Mouse (Mus musculus): ENCODE results near the gene C1rb. TPM values are rescaled to one million over a fixed set of nuclear protein-coding genes. Genes with fewer than 3 reads are reported as not detected.
"Not testable (repeated sequence)": the region's sequence is repeated elsewhere in the genome, so short reads cannot be mapped to it uniquely, and the experiment has no call there.

Gene C1rb
- polyA plus RNA-seq, 1 experiment from 2014 or later, result not detected

DNA sequence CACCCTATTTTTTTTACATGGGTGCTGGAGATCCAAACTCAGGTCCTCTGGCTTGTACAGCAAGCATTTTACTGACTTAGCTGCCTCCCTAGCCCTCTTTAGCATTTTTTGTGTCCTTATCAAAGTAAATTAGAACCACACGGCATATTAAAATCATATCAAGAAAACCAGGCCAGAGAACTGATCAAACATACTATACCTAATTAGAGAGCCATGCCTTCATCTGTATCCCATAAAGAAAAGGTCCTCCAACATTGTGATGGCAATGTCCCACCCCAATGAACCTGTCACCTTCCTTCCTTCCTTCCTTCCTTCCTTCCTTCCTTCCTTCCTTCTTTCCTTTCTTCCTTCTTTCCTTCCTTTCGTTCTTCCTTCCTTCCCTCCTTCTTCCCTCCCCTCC, 14.1 kb upstream of the C1rb start:
- ATAC-seq (ENCODE audit: low FRiP score, low read depth), result not testable (repeated sequence)

DNA sequence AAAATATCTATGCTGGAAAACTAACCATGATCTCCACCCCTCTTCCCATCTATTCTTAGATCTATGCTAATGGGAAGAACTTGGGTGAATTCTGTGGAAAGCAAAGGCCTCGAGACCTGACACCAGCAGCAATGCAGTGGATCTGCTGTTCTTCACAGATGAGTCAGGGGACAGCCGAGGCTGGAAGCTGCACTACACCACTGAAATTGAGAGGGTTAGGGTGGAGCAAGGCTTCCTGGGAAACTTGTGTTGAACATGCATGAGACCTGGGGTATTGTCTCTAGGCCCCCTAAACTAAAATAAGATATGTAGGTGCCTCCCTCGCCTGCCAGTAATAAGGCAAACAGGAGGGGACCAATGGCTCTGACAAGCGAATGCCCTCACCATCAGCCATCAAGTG, 8.9 kb upstream of the C1rb start:
- not testable (repeated sequence) for H3K27ac ChIP-seq (replicated peaks); H3K27me3 ChIP-seq; H3K4me3 ChIP-seq; H3K36me3 ChIP-seq; H3K4me2 ChIP-seq (replicated peaks); H3K4me1 ChIP-seq; H3K9me3 ChIP-seq; ATAC-seq (ENCODE audit: low FRiP score, low read depth); H3K9ac ChIP-seq (replicated peaks)
- WGBS, result 87% methylated on average over 4 of the region's 4 CpGs

More for the DNA sequence above, 14.1 kb upstream of the C1rb start:
- not testable (repeated sequence) for H3K27me3 ChIP-seq; H3K36me3 ChIP-seq; H3K4me3 ChIP-seq; H3K9me3 ChIP-seq; H3K4me2 ChIP-seq (replicated peaks); H3K4me1 ChIP-seq; H3K9ac ChIP-seq (replicated peaks); H3K27ac ChIP-seq (replicated peaks)
- WGBS, result 86% methylated on average over 2 of the region's 2 CpGs

GRCm38 (mm10) chr6:124561611-124562010, 8.5 kb upstream of the C1rb start:
- H3K4me1 ChIP-seq; H3K27ac ChIP-seq (replicated peaks); H3K9ac ChIP-seq (replicated peaks); ATAC-seq (ENCODE audit: low FRiP score, low read depth); H3K27me3 ChIP-seq; H3K4me2 ChIP-seq (replicated peaks); H3K36me3 ChIP-seq; H3K4me3 ChIP-seq; H3K9me3 ChIP-seq: not testable (repeated sequence)
- 95% methylated on average over 2 of the region's 2 CpGs for WGBS

GRCm38 (mm10) chr6:124575155-124575678, 5.1 kb downstream of the C1rb start:
- H3K36me3 ChIP-seq; H3K9ac ChIP-seq (replicated peaks); H3K27ac ChIP-seq (replicated peaks); H3K4me1 ChIP-seq; H3K4me2 ChIP-seq (replicated peaks); ATAC-seq (ENCODE audit: low FRiP score, low read depth); H3K9me3 ChIP-seq; H3K27me3 ChIP-seq; H3K4me3 ChIP-seq: not testable (repeated sequence)
- WGBS, result 85% methylated on average over 3 of the region's 3 CpGs

GRCm38 (mm10) chr6:124580155-124580554, 10.1 kb downstream of the C1rb start:
- not testable (repeated sequence) for H3K4me1 ChIP-seq; H3K4me2 ChIP-seq (replicated peaks); H3K27ac ChIP-seq (replicated peaks); H3K4me3 ChIP-seq; ATAC-seq (ENCODE audit: low FRiP score, low read depth); H3K36me3 ChIP-seq; H3K9me3 ChIP-seq; H3K9ac ChIP-seq (replicated peaks); H3K27me3 ChIP-seq
- WGBS, result 88% methylated on average over 7 of the region's 7 CpGs

DNA sequence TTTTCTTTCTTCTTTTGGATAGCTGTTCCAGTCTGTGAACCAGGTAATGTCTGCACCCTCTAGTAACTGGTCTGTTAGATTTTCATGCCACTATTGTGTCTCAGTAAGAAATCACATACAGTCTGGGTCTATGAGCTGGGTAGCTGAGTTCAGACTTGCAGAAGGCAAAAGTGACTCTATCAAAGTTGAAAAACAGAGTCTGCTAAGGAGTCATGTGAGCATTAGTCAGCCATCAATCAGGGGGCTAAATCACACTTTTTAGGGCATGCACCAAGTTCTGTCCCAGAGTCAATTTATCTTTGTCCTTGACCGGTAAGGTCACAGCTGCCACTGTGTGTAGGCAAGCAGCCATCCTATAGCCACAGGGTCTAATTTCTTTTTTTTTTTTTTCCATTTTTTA, 12.1 kb downstream of the C1rb start:
- no peak for ATAC-seq (ENCODE audit: low FRiP score, low read depth)
- no peaks in the 10 kb centered on the region for H3K4me1 ChIP-seq
- H3K27ac ChIP-seq (replicated peaks), result no peak overlapping the region
- no peak overlapping the region for H3K4me3 ChIP-seq
- H3K9ac ChIP-seq (replicated peaks), result no peak overlapping the region
- no peaks in the 10 kb centered on the region for H3K36me3 ChIP-seq
- H3K4me2 ChIP-seq (replicated peaks), result no peak overlapping the region
- no peaks in the 10 kb centered on the region for H3K27me3 ChIP-seq
- 100% methylated on average over 1 of the region's 1 CpGs for WGBS
- H3K9me3 ChIP-seq, result no peaks in the 10 kb centered on the region

DNA sequence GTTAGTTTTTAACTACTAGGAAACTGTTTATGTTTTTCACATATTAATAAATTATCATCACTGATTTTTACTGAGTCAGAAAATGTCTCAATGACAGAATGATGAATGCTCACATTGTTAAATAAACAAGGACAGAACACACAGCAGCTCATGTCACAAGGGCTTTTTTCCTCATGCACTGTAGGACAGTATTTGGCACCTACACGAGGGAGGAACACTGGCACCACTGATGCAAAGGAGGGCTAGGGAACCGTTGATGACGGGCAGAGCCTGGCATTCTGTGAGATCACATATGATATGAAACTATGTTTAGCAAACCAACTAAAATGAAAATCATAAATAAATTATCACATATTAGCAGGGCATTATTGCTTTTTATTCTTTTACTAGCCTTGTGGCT, 14.8 kb downstream of the C1rb start:
- no peak overlapping the region for H3K4me2 ChIP-seq (replicated peaks)
- ATAC-seq (ENCODE audit: low FRiP score, low read depth), result no peak
- no peaks in the 10 kb centered on the region for H3K36me3 ChIP-seq
- H3K4me3 ChIP-seq, result no peak overlapping the region
- H3K27ac ChIP-seq (replicated peaks), result no peak overlapping the region
- H3K4me1 ChIP-seq, result no peaks in the 10 kb centered on the region
- 94% methylated on average over 3 of the region's 3 CpGs for WGBS
- H3K27me3 ChIP-seq, result no peaks in the 10 kb centered on the region
- no peaks in the 10 kb centered on the region for H3K9me3 ChIP-seq
- H3K9ac ChIP-seq (replicated peaks), result no peak overlapping the region

DNA sequence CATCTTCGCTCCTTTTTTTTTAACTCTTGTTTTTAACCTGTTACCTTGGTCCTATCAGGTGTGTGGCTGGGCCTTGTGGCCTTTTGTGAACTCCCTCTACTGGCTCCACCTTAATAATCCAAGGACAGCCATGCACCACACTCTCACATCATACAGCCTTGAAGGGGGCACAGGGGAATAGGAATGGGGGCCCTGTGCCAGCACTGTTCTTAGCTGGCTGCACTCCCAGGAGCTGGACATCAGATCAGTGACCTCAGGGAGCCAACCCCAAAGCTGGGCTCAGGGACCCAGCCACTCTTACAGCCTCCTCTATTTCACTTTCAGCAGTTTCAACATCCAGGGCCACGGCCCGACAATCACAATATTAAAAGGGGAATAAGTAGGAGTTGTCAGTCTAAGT, 15.7 kb downstream of the C1rb start:
- Histone ChIP-seq H3K36me3 (no peaks in the 10 kb centered on the region), H3K9me3 (no peaks in the 10 kb centered on the region), H3K9ac (replicated peaks) (no peak overlapping the region), H3K4me1 (no peaks in the 10 kb centered on the region), H3K27me3 (no peaks in the 10 kb centered on the region), H3K4me3 (no peak overlapping the region), H3K4me2 (replicated peaks) (no peak overlapping the region), H3K27ac (replicated peaks) (no peak overlapping the region)
- WGBS, result 91% methylated on average over 3 of the region's 3 CpGs
- ATAC-seq (ENCODE audit: low FRiP score, low read depth), result no peak

DNA sequence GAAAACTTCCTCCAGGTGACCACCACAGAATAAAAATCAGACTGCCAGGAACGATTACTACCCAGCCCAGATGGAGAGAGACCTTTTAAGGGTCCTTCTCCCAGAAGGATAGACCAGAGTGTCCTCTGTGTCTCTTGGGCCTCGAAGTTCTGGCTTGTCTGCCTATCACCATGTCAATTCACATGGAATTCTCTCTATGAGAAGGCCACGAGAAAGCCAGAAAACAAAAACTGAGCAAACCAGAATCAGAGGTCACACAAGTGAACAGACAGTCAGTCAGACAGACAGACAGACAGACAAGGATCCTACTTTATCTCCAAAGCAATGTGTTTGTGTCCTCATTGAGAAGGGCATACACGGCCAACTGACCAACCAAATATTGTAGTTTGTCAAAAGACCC, 16.2 kb downstream of the C1rb start:
- Histone ChIP-seq H3K27me3 (no peaks in the 10 kb centered on the region), H3K4me3 (no peak overlapping the region), H3K27ac (replicated peaks) (no peak overlapping the region), H3K36me3 (no peaks in the 10 kb centered on the region), H3K9me3 (no peaks in the 10 kb centered on the region), H3K4me2 (replicated peaks) (no peak overlapping the region), H3K4me1 (no peaks in the 10 kb centered on the region), H3K9ac (replicated peaks) (no peak overlapping the region)
- ATAC-seq (ENCODE audit: low FRiP score, low read depth), result no peak
- 87% methylated on average over 4 of the region's 4 CpGs for WGBS

DNA sequence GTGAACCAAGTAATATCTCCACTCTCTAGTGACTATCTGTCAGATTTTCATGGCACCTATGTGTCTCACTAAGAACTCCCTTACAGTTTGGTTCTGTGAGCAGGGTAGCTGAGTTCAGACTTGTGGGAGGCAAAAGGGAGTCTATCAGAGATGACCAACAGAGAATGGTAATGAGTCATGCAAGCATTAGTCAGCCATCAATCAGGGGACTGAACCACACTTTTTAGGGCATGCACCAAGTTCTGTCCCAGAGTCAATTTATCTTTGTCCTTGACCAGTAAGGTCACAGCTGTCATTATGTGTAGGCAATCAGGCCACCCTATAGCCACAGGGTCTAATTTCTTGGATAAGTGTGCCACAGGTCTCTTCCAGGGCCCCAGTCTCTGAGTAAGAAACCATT, 18.7 kb downstream of the C1rb start:
- H3K9me3 ChIP-seq, result no peaks in the 10 kb centered on the region
- ATAC-seq (ENCODE audit: low FRiP score, low read depth), result no peak
- no peaks in the 10 kb centered on the region for H3K27me3 ChIP-seq
- no peak overlapping the region for H3K27ac ChIP-seq (replicated peaks)
- no peak overlapping the region for H3K9ac ChIP-seq (replicated peaks)
- no peak overlapping the region for H3K4me2 ChIP-seq (replicated peaks)
- no peaks in the 10 kb centered on the region for H3K36me3 ChIP-seq
- H3K4me1 ChIP-seq, result no peaks in the 10 kb centered on the region
- no peak overlapping the region for H3K4me3 ChIP-seq

- Histone ChIP-seq H3K9ac (replicated peaks) (no peak overlapping the region), H3K4me1 (no peaks in the 10 kb centered on the region), H3K27me3 (no peaks in the 10 kb centered on the region), H3K36me3 (no peaks in the 10 kb centered on the region), H3K27ac (replicated peaks) (no peak overlapping the region), H3K4me2 (replicated peaks) (no peak overlapping the region), H3K4me3 (no peak overlapping the region), H3K9me3 (no peaks in the 10 kb centered on the region)
- 85% methylated on average over 4 of the region's 4 CpGs for WGBS
- no peak for ATAC-seq (ENCODE audit: low FRiP score, low read depth)
Measured at GRCm38 (mm10) chr6:124592186-124592700, 22.1 kb downstream of the C1rb start.

GRCm38 (mm10) chr6:124593121-124593520, 23.0 kb downstream of the C1rb start:
- H3K4me3 ChIP-seq, result no peak overlapping the region
- H3K27me3 ChIP-seq, result no peaks in the 10 kb centered on the region
- ATAC-seq (ENCODE audit: low FRiP score, low read depth), result no peak
- no peak overlapping the region for H3K27ac ChIP-seq (replicated peaks)
- H3K4me1 ChIP-seq, result no peaks in the 10 kb centered on the region
- no peaks in the 10 kb centered on the region for H3K36me3 ChIP-seq
- 77% methylated on average over 8 of the region's 8 CpGs for WGBS
- H3K4me2 ChIP-seq (replicated peaks), result no peak overlapping the region
- no peak overlapping the region for H3K9ac ChIP-seq (replicated peaks)
- no peaks in the 10 kb centered on the region for H3K9me3 ChIP-seq

DNA sequence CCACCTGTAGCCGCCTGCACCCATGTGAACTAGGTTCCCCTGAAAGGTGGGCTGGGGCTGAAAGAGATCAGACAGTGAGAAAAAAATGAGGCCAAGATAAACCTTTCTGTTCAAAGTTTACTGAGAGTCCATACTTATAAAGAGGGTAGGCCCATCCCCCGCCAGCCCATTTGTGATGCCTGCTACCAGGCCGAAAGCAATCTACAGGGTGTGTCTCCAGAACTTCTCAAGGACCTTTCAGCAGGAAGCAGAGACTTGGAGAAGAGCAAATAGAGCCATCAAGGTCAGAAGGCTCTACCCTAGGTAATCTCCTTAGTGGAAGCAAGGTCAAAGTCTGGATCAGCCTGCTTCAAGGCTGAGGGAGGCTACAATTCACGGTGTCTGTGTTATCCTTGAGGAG, 31.9 kb downstream of the C1rb start:
- H3K27ac ChIP-seq (replicated peaks), result no peak overlapping the region
- H3K4me1 ChIP-seq, result no peaks in the 10 kb centered on the region
- no peak overlapping the region for H3K4me3 ChIP-seq
- no peak overlapping the region for H3K4me2 ChIP-seq (replicated peaks)
- no peaks in the 10 kb centered on the region for H3K9me3 ChIP-seq
- H3K27me3 ChIP-seq, result no peaks in the 10 kb centered on the region
- no peak for ATAC-seq (ENCODE audit: low FRiP score, low read depth)
- 91% methylated on average over 4 of the region's 4 CpGs for WGBS
- no peaks in the 10 kb centered on the region for H3K36me3 ChIP-seq
- no peak overlapping the region for H3K9ac ChIP-seq (replicated peaks)
